Mouse (Mus musculus) ES-Bruce4 (cell line): ENCODE measurements around the gene Uap1. TPM values are rescaled to one million over a fixed set of nuclear protein-coding genes. Genes with fewer than 3 reads are reported as not detected.

Experiments
- H3K27ac ChIP-seq: 2 replicates; pipeline ENCODE4 v1.5.1; 2012; ENCODE audit warnings: low read length, inconsistent platforms; ENCODE audit not compliant: insufficient read depth
- H3K27me3 ChIP-seq: 2 replicates; pipeline ENCODE4 v1.6.1; 2012; ENCODE audit warnings: mild to moderate bottlenecking, low read length, inconsistent platforms; ENCODE audit not compliant: control insufficient read depth, poor library complexity, insufficient read depth, severe bottlenecking
- H3K36me3 ChIP-seq: 2 replicates; pipeline ENCODE4 v1.6.1; 2012; ENCODE audit warnings: inconsistent platforms, mild to moderate bottlenecking, low read length, moderate library complexity; ENCODE audit not compliant: control insufficient read depth, poor library complexity, insufficient read depth, severe bottlenecking
- H3K4me1 ChIP-seq: one replicate; pipeline ENCODE4 v1.8.1; 2011; ENCODE audit warnings: low read length; ENCODE audit not compliant: control insufficient read depth, insufficient read depth
- H3K4me3 ChIP-seq: 2 replicates; pipeline ENCODE4 v1.5.1; 2011; ENCODE audit warnings: low read depth, mild to moderate bottlenecking, low read length
- H3K9ac ChIP-seq: 2 replicates; pipeline ENCODE4 v1.6.1; 2012; ENCODE audit warnings: low read depth, mild to moderate bottlenecking, inconsistent platforms; ENCODE audit not compliant: poor library complexity, severe bottlenecking
- H3K9me3 ChIP-seq: replicated peaks from 2 replicates; pipeline ENCODE4 v1.6.1; 2012; ENCODE audit warnings: mild to moderate bottlenecking, low read length, inconsistent platforms; ENCODE audit not compliant: control insufficient read depth, poor library complexity, insufficient read depth, severe bottlenecking
- CTCF ChIP-seq: IDR thresholded peaks from one replicate; pipeline ENCODE4 v1.8.1; 2011; ENCODE audit warnings: low read depth, low read length
- EP300 ChIP-seq: IDR thresholded peaks from 2 replicates; pipeline ENCODE4 v1.6.1; 2011; ENCODE audit warnings: low read depth, low read length; ENCODE audit not compliant: insufficient read depth
- POLR2A ChIP-seq: IDR thresholded peaks from one replicate; pipeline ENCODE4 v1.8.1; 2011; ENCODE audit warnings: low read length; ENCODE audit not compliant: insufficient read depth
- polyA plus RNA-seq: library from polyadenylated mRNA; stranded (reverse); fragments of >200 nt; gene quantifications from 2 replicates; pipeline ENCODE4 v1.2.4, GENCODE M21; 2011; ENCODE audit warnings: low read depth; ENCODE audit not compliant: missing spikeins, insufficient read depth, insufficient read length

Gene Uap1
- polyA plus RNA-seq, 1 experiment: 57.6 TPM

GRCm38 (mm10) chr1:170160397-170160938 lies 14.3 kb downstream of the Uap1 start:
- TF ChIP-seq CTCF: no peak
- no peak for TF ChIP-seq EP300
- TF ChIP-seq POLR2A: no peak
- H3K36me3 ChIP-seq: peaks cover 3% of the 10 kb centered on the region
- H3K27ac ChIP-seq: no peak overlapping the region
- H3K4me3 ChIP-seq: no peak overlapping the region
- no peak overlapping the region for H3K9ac ChIP-seq
- no peaks in the 10 kb centered on the region for H3K27me3 ChIP-seq
- no peaks in the 10 kb centered on the region for H3K4me1 ChIP-seq
- no peaks in the 10 kb centered on the region for H3K9me3 ChIP-seq

- no peak overlapping the region for H3K27ac ChIP-seq
- H3K4me1 ChIP-seq: no peaks in the 10 kb centered on the region
- no peak for TF ChIP-seq POLR2A
- H3K27me3 ChIP-seq: no peaks in the 10 kb centered on the region
- no peaks in the 10 kb centered on the region for H3K9me3 ChIP-seq
- H3K4me3 ChIP-seq: no peak overlapping the region
- no peak overlapping the region for H3K9ac ChIP-seq
- peaks cover 3% of the 10 kb centered on the region for H3K36me3 ChIP-seq
Observed at GRCm38 (mm10) chr1:170159707-170160106, 15.1 kb downstream of the Uap1 start.

DNA sequence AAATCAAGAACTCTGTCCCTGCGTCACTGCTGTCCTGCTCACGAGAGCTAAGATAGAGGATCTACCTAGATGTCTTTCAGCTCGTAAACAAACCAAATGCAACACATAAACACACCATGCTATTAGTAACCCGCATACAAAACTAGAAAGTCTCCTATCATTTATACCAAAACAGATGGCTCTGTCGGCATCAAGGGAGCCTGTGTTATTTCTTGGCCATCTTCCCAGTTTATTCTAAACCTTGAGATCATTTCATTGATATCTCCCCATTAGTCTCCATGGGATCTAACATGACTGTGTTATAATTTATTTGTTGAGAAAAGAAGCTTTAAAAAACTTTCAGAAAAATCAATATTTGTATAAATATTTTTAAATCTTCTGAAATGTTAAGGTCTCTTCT lies 19.0 kb downstream of the Uap1 start:
- H3K27me3 ChIP-seq: no peaks in the 10 kb centered on the region

GRCm38 (mm10) chr1:170155298-170155697 lies 19.5 kb downstream of the Uap1 start:
- H3K36me3 ChIP-seq: peaks cover 3% of the 10 kb centered on the region
- no peak overlapping the region for H3K27ac ChIP-seq
- peak; percentile 48 for TF ChIP-seq CTCF
- TF ChIP-seq EP300: no peak
- H3K4me3 ChIP-seq: no peak overlapping the region
- H3K9ac ChIP-seq: no peak overlapping the region
- no peaks in the 10 kb centered on the region for H3K9me3 ChIP-seq
- no peaks in the 10 kb centered on the region for H3K4me1 ChIP-seq
- H3K27me3 ChIP-seq: no peaks in the 10 kb centered on the region

More for the DNA sequence above, 19.0 kb downstream of the Uap1 start:
- Histone ChIP-seq H3K36me3 (peaks cover 3% of the 10 kb centered on the region), H3K9me3 (no peaks in the 10 kb centered on the region), H3K4me3 (no peak overlapping the region), H3K27ac (no peak overlapping the region), H3K9ac (no peak overlapping the region), H3K4me1 (no peaks in the 10 kb centered on the region)
- no peak for TF ChIP-seq POLR2A
- no peak for TF ChIP-seq CTCF
- no peak for TF ChIP-seq EP300

- no peaks in the 10 kb centered on the region for H3K9me3 ChIP-seq
- H3K4me1 ChIP-seq: no peaks in the 10 kb centered on the region
- no peak overlapping the region for H3K9ac ChIP-seq
- no peak overlapping the region for H3K27ac ChIP-seq
- H3K27me3 ChIP-seq: no peaks in the 10 kb centered on the region
- no peak for TF ChIP-seq EP300
- TF ChIP-seq POLR2A: no peak
- TF ChIP-seq CTCF: no peak
- peaks cover 8% of the 10 kb centered on the region for H3K36me3 ChIP-seq
- no peak overlapping the region for H3K4me3 ChIP-seq
Observed at GRCm38 (mm10) chr1:170153986-170154385, 20.8 kb downstream of the Uap1 start.

GRCm38 (mm10) chr1:170152552-170152951 lies 22.2 kb downstream of the Uap1 start:
- H3K27me3 ChIP-seq: no peaks in the 10 kb centered on the region
- no peak overlapping the region for H3K9ac ChIP-seq
- no peak overlapping the region for H3K27ac ChIP-seq
- H3K36me3 ChIP-seq: peaks cover 8% of the 10 kb centered on the region; the same call in 1 of the 2 replicates
- H3K4me3 ChIP-seq: no peak overlapping the region
- TF ChIP-seq POLR2A (no peak), EP300 (no peak), CTCF (no peak)
- H3K9me3 ChIP-seq: no peaks in the 10 kb centered on the region
- no peaks in the 10 kb centered on the region for H3K4me1 ChIP-seq
